Mouse (Mus musculus) embryonic facial prominence, embryonic 11.5 days (tissue): ENCODE measurements around the gene Ociad1. TPM values are rescaled to one million over a fixed set of nuclear protein-coding genes. Genes with fewer than 3 reads are reported as not detected.

Source experiments
- ATAC-seq: fragments of 200-750 bp; cut with Nextera tagmentation; replicated peaks from 2 replicates; pipeline ENCODE4 v1.8.0; 2017; ENCODE audit warnings: low read depth; ENCODE audit not compliant: insufficient number of reproducible peaks, low FRiP score, low TSS enrichment
- DNase-seq: peaks from one replicate; pipeline ENCODE4 v3.0.0-alpha.2; 2015; ENCODE audit warnings: low spot score
- H3K27ac ChIP-seq: fragments of 300-500 bp; sonication (generic); replicated peaks from 2 replicates; pipeline ENCODE4 v1.5.1; 2014; ENCODE audit warnings: mild to moderate bottlenecking, low read depth, low read length, control low read depth
- H3K27me3 ChIP-seq: fragments of 300-500 bp; sonication (generic); 2 replicates; pipeline ENCODE4 v1.6.1; 2014; ENCODE audit warnings: mild to moderate bottlenecking, low read length, moderate library complexity, mixed read lengths; ENCODE audit not compliant: control insufficient read depth, insufficient read depth
- H3K36me3 ChIP-seq: fragments of 300-500 bp; sonication (generic); replicated peaks from 2 replicates; pipeline ENCODE4 v1.6.1; 2014; ENCODE audit warnings: low read depth, mild to moderate bottlenecking, low read length, moderate library complexity, mixed read lengths; ENCODE audit not compliant: control insufficient read depth, insufficient read depth
- H3K4me1 ChIP-seq: fragments of 300-500 bp; sonication (generic); 2 replicates; pipeline ENCODE4 v1.6.1; 2014; ENCODE audit warnings: low read length, mixed read lengths; ENCODE audit not compliant: control insufficient read depth, insufficient read depth
- H3K4me2 ChIP-seq: fragments of 300-500 bp; sonication (generic); 2 replicates; pipeline ENCODE4 v1.6.1; 2014; ENCODE audit warnings: low read depth, mild to moderate bottlenecking, control low read depth, low read length, moderate library complexity
- H3K4me3 ChIP-seq: fragments of 300-500 bp; sonication (generic); 2 replicates; pipeline ENCODE4 v1.5.1; 2014; ENCODE audit warnings: low read depth, low read length, control low read depth
- H3K9ac ChIP-seq: fragments of 300-500 bp; sonication (generic); replicated peaks from 2 replicates; pipeline ENCODE4 v1.6.1; 2014; ENCODE audit warnings: mild to moderate bottlenecking, control low read depth, low read length
- H3K9me3 ChIP-seq: fragments of 300-500 bp; sonication (generic); replicated peaks from 2 replicates; pipeline ENCODE4 v1.6.1; 2016; ENCODE audit warnings: mild to moderate bottlenecking, low read length, inconsistent platforms, mixed read lengths; ENCODE audit not compliant: control insufficient read depth
- WGBS: fragments of 180-500 bp; shearing (Covaris S2); extraction: QIAGEN DNeasy Blood & Tissue Kit; methylation state at CpG from one replicate; pipeline ENCODE4 v1.1.7; 2014; 5-methylcytosine and 5-hydroxymethylcytosine counted together
- polyA plus RNA-seq: library from polyadenylated mRNA; unstranded; fragments of >200 nt; fragmentation: Nextera tagmentation; extraction: Ambion mirVana; gene quantifications from 2 replicates; pipeline ENCODE4 v1.2.1, GENCODE M21; 2014

The Ociad1 gene
- polyA plus RNA-seq, 1 experiment from 2014 or later = 158 TPM

- no peaks in the 10 kb centered on the region for H3K4me1 ChIP-seq
- H3K9me3 ChIP-seq = no peaks in the 10 kb centered on the region
- H3K36me3 ChIP-seq = no peaks in the 10 kb centered on the region
- no peak overlapping the region for H3K9ac ChIP-seq
- H3K27ac ChIP-seq = no peak overlapping the region
- H3K4me2 ChIP-seq = no peak overlapping the region
- no peaks in the 10 kb centered on the region for H3K27me3 ChIP-seq
- DNase-seq = no peak
- no peak for ATAC-seq
- WGBS = 84% methylated on average over 5 of the region's 5 CpGs
- H3K4me3 ChIP-seq = no peak overlapping the region
Observed at GRCm38 (mm10) chr5:73286603-73287002, 6.0 kb upstream of the Ociad1 start.

- no peak overlapping the region for H3K4me2 ChIP-seq
- DNase-seq (no peak), ATAC-seq (no peak)
- no peaks in the 10 kb centered on the region for H3K36me3 ChIP-seq
- no peak overlapping the region for H3K9ac ChIP-seq
- H3K27ac ChIP-seq = no peak overlapping the region
- no peak overlapping the region for H3K4me3 ChIP-seq
- no peaks in the 10 kb centered on the region for H3K4me1 ChIP-seq
- 65% methylated on average over 2 of the region's 2 CpGs for WGBS
- no peaks in the 10 kb centered on the region for H3K27me3 ChIP-seq
- H3K9me3 ChIP-seq = no peaks in the 10 kb centered on the region
Observed at GRCm38 (mm10) chr5:73289900-73290299, 2.7 kb upstream of the Ociad1 start.

GRCm38 (mm10) chr5:73293458-73293827 lies 859 bp downstream of the Ociad1 start:
- Histone ChIP-seq H3K4me3 (peak overlapping the region; percentile 95), H3K9me3 (no peaks in the 10 kb centered on the region), H3K9ac (peak overlapping the region; percentile 92), H3K36me3 (peaks cover 7% of the 10 kb centered on the region), H3K4me2 (peak overlapping the region; percentile 56), H3K4me1 (no peaks in the 10 kb centered on the region), H3K27me3 (no peaks in the 10 kb centered on the region), H3K27ac (no peak overlapping the region)
- 15% methylated on average over 8 of the region's 8 CpGs for WGBS
- ATAC-seq (no peak), DNase-seq (no peak)

GRCm38 (mm10) chr5:73295016-73295415 lies 2.4 kb downstream of the Ociad1 start:
- peaks cover 7% of the 10 kb centered on the region for H3K36me3 ChIP-seq
- H3K9me3 ChIP-seq = no peaks in the 10 kb centered on the region
- no peak overlapping the region for H3K9ac ChIP-seq
- H3K27me3 ChIP-seq = no peaks in the 10 kb centered on the region
- no peak for ATAC-seq
- no peaks in the 10 kb centered on the region for H3K4me1 ChIP-seq
- no peak overlapping the region for H3K4me2 ChIP-seq
- no peak overlapping the region for H3K27ac ChIP-seq
- H3K4me3 ChIP-seq = no peak overlapping the region
- no peak for DNase-seq
- WGBS = 95% methylated on average over 7 of the region's 7 CpGs

- 86% methylated on average over 4 of the region's 4 CpGs for WGBS
- Histone ChIP-seq H3K4me3 (no peak overlapping the region), H3K4me2 (no peak overlapping the region), H3K9me3 (no peaks in the 10 kb centered on the region), H3K4me1 (no peaks in the 10 kb centered on the region), H3K27me3 (no peaks in the 10 kb centered on the region), H3K36me3 (peaks cover 7% of the 10 kb centered on the region), H3K9ac (no peak overlapping the region), H3K27ac (no peak overlapping the region)
- ATAC-seq (no peak), DNase-seq (no peak)
Observed at GRCm38 (mm10) chr5:73295916-73296315, 3.3 kb downstream of the Ociad1 start.

- H3K4me3 ChIP-seq = no peak overlapping the region
- WGBS = 92% methylated on average over 7 of the region's 7 CpGs
- H3K36me3 ChIP-seq = peaks cover 8% of the 10 kb centered on the region; the same call in 1 of the 2 replicates
Observed at GRCm38 (mm10) chr5:73301601-73302307, 9.2 kb downstream of the Ociad1 start.

GRCm38 (mm10) chr5:73304507-73304906 lies 11.9 kb downstream of the Ociad1 start:
- ATAC-seq (no peak), DNase-seq (no peak)
- no peak overlapping the region for H3K4me2 ChIP-seq
- H3K4me1 ChIP-seq = no peaks in the 10 kb centered on the region
- WGBS = 89% methylated on average over 12 of the region's 12 CpGs
- no peaks in the 10 kb centered on the region for H3K27me3 ChIP-seq
- peaks cover 11% of the 10 kb centered on the region; the same call in 1 of the 2 replicates for H3K36me3 ChIP-seq
- no peak overlapping the region for H3K4me3 ChIP-seq
- H3K27ac ChIP-seq = no peak overlapping the region
- H3K9ac ChIP-seq = no peak overlapping the region
- H3K9me3 ChIP-seq = no peaks in the 10 kb centered on the region

More at GRCm38 (mm10) chr5:73301601-73302307, 9.2 kb downstream of the Ociad1 start:
- H3K4me2 ChIP-seq = no peak overlapping the region
- H3K9me3 ChIP-seq = no peaks in the 10 kb centered on the region
- no peak overlapping the region for H3K27ac ChIP-seq
- no peak for ATAC-seq
- H3K4me1 ChIP-seq = no peaks in the 10 kb centered on the region
- no peak for DNase-seq
- no peaks in the 10 kb centered on the region for H3K27me3 ChIP-seq
- no peak overlapping the region for H3K9ac ChIP-seq

GRCm38 (mm10) chr5:73306486-73306885 lies 13.9 kb downstream of the Ociad1 start:
- no peaks in the 10 kb centered on the region for H3K9me3 ChIP-seq
- H3K27me3 ChIP-seq = no peaks in the 10 kb centered on the region
- H3K4me1 ChIP-seq = no peaks in the 10 kb centered on the region
- H3K9ac ChIP-seq = no peak overlapping the region
- no peak overlapping the region for H3K4me2 ChIP-seq
- H3K4me3 ChIP-seq = no peak overlapping the region
- H3K36me3 ChIP-seq = peaks cover 11% of the 10 kb centered on the region; the same call in 1 of the 2 replicates
- no peak overlapping the region for H3K27ac ChIP-seq
- 93% methylated on average over 6 of the region's 6 CpGs for WGBS
- no peak for DNase-seq
- no peak for ATAC-seq
